Mouse (Mus musculus) lung, postnatal 0 days (tissue): ENCODE measurements around the gene Chd2.

Experiments used
- CTCF ChIP-seq: IDR thresholded peaks from 2 replicates; pipeline ENCODE4 v1.5.1; 2016; ENCODE audit warnings: antibody characterized with exemption, mild to moderate bottlenecking
- EP300 ChIP-seq: IDR thresholded peaks from 2 replicates; pipeline ENCODE4 v1.6.1; 2016; ENCODE audit warnings: antibody characterized with exemption, mild to moderate bottlenecking, control low read depth

DNA sequence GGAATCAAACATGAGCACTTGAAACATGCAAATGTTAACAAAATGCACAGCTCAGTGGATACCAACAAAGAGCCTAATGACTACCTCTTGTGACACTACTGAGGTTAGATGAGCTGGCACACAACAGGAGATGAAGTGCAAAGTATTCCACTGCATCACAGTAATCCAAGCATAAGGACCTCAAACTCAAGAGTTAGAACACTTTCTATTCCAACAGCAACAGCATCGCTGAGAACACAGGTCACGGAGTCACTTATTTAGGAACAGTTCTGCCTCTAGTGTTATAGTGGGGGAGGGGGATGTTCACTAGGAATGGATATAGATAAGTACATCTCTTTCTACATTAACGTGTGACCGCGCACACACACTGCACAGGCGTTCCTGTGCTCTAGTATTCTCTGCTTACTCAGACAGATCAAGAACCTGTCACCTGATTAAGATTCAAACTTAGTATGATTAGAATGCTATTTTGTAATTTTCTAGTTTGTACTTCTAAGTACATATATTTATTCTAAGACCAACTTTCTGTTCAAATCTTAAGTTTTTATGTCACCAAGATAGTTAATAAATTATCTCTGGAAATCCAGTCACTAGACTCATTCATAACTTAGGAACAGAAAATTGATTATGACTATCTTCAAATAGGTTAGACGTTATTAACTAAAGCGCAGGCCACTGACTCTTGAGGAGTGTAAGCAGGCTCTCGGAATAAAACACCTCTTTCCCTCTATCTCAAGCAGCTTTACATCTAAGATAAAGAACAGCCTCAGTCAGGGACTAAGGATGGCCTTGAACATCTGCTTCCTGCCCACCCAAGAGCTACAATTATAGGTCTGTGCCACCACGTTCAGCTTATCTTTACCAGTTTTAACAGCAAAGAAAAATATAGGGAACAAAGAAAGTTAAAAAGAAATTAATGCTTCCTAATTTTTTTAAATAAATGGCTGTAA lies 5.2 kb upstream of the Chd2 start:
- TF ChIP-seq CTCF (no peak), EP300 (no peak)
